Mouse (Mus musculus): ENCODE measurements around the gene Gm960.
"Not testable (repeated sequence)": the region's sequence is repeated elsewhere in the genome, so short reads cannot be mapped to it uniquely, and the experiment has no call there.

Gm960 gene

GRCm38 (mm10) chr19:4587426-4587825 is 111.0 kb downstream of the Gm960 start:
- peak; percentile 77 for DNase-seq

GRCm38 (mm10) chr19:4586783-4587182 is 111.7 kb downstream of the Gm960 start:
- not testable (repeated sequence) for DNase-seq

- DNase-seq: no peak
Observed at GRCm38 (mm10) chr19:4583856-4584255, 114.6 kb downstream of the Gm960 start.

GRCm38 (mm10) chr19:4579296-4579695 is 119.2 kb downstream of the Gm960 start:
- DNase-seq: no peak

GRCm38 (mm10) chr19:4578799-4579198 is 119.7 kb downstream of the Gm960 start:
- DNase-seq: no peak
